Mouse (Mus musculus) layer of hippocampus, adult 18-20 months (tissue): ENCODE results near the gene Usp50. TPM values are rescaled to one million over a fixed set of nuclear protein-coding genes. Genes with fewer than 3 reads are reported as not detected.

Experiments used
- DNase-seq, 2 experiments: peaks; one replicate each; pipeline ENCODE4 v3.0.0; 2022; ENCODE audit warnings: low spot score in 2 of 2
- total RNA-seq, 2 experiments: library from RNA; stranded (reverse); gene quantifications; 2 replicates each; pipeline ENCODE4 v1.2.3; 2021

Usp50 gene
- total RNA-seq, 2 experiments from 2014 or later: 2.0 to 2.5 TPM

GRCm38 (mm10) chr2:126755664-126756063 lies 27.6 kb downstream of the Usp50 start:
- no peak for DNase-seq

- no peak for DNase-seq
Observed at GRCm38 (mm10) chr2:126743389-126743788, 39.9 kb downstream of the Usp50 start.

- no peak for DNase-seq
Observed at GRCm38 (mm10) chr2:126740314-126740713, 43.0 kb downstream of the Usp50 start.

GRCm38 (mm10) chr2:126735339-126736073 lies 47.8 kb downstream of the Usp50 start:
- peak; percentile 9 to 70 for DNase-seq

- DNase-seq: no peak
Observed at GRCm38 (mm10) chr2:126730502-126730901, 52.8 kb downstream of the Usp50 start.

GRCm38 (mm10) chr2:126729207-126729606 lies 54.1 kb downstream of the Usp50 start:
- no peak for DNase-seq

- no peak for DNase-seq
Observed at GRCm38 (mm10) chr2:126712950-126713349, 70.3 kb downstream of the Usp50 start.

GRCm38 (mm10) chr2:126712526-126712925 lies 70.7 kb downstream of the Usp50 start:
- DNase-seq: no peak

- DNase-seq: no peak
Observed at GRCm38 (mm10) chr2:126708361-126708760, 74.9 kb downstream of the Usp50 start.

GRCm38 (mm10) chr2:126707438-126707779 lies 75.9 kb downstream of the Usp50 start:
- no peak for DNase-seq

GRCm38 (mm10) chr2:126706759-126707437 lies 76.4 kb downstream of the Usp50 start, which contains the start of gene Usp8:
Usp8 (plus strand) TSS chr2:126707328.
- peak; percentile 98 to 99 for DNase-seq

GRCm38 (mm10) chr2:126695285-126695684 lies 88.0 kb downstream of the Usp50 start:
- no peak for DNase-seq

- DNase-seq: no peak
Observed at GRCm38 (mm10) chr2:126691290-126691689, 92.0 kb downstream of the Usp50 start.

- DNase-seq: no peak
Observed at GRCm38 (mm10) chr2:126682937-126683336, 100.3 kb downstream of the Usp50 start.

- DNase-seq: no peak
Observed at GRCm38 (mm10) chr2:126682333-126682732, 100.9 kb downstream of the Usp50 start.

- DNase-seq: no peak
Observed at GRCm38 (mm10) chr2:126677366-126677765, 105.9 kb downstream of the Usp50 start.

- no peak for DNase-seq
Observed at GRCm38 (mm10) chr2:126676122-126676515, 107.2 kb downstream of the Usp50 start, which contains the start of gene Gabpb1. Gabpb1 (minus strand) TSS chr2:126676337.

- DNase-seq: peak; percentile 86 to 90
Observed at GRCm38 (mm10) chr2:126675169-126676121, 107.8 kb downstream of the Usp50 start.

GRCm38 (mm10) chr2:126674441-126675168 lies 108.7 kb downstream of the Usp50 start:
- DNase-seq: peak; percentile 16 to 22

- DNase-seq: no peak
Observed at GRCm38 (mm10) chr2:126673317-126674242, 109.7 kb downstream of the Usp50 start.
